Mouse (Mus musculus) adrenal gland, postnatal 25 days (tissue): ENCODE results near the gene Prrc2c. TPM values are rescaled to one million over a fixed set of nuclear protein-coding genes. Genes with fewer than 3 reads are reported as not detected.
"Not testable (repeated sequence)": the region's sequence is repeated elsewhere in the genome, so short reads cannot be mapped to it uniquely, and the experiment has no call there.

Source experiments
- DNase-seq: peaks from one replicate; pipeline ENCODE4 v3.0.0; 2021; ENCODE audit warnings: mixed read lengths
- long read RNA-seq: library from polyadenylated mRNA; stranded (forward); transcript quantifications from one replicate; pipeline ENCODE4 v2.0.0, GENCODE M21; 2021
- total RNA-seq: library from RNA; stranded (reverse); gene quantifications from 2 replicates; pipeline ENCODE4 v1.2.3, GENCODE M21; 2021

Gene Prrc2c
- 139 and 183 TPM in 2 replicates for total RNA-seq
- long read RNA-seq, partial matches to known transcripts: 5 of 13 reads
- long read RNA-seq, other reads (novel, unspliced or antisense): 7 of 13 reads

- peak; percentile 99 for DNase-seq
Measured at GRCm38 (mm10) chr1:162740401-162740835, at the start of gene Prrc2c. TSS of gene Prrc2c (minus strand) at chr1:162740556.

DNA sequence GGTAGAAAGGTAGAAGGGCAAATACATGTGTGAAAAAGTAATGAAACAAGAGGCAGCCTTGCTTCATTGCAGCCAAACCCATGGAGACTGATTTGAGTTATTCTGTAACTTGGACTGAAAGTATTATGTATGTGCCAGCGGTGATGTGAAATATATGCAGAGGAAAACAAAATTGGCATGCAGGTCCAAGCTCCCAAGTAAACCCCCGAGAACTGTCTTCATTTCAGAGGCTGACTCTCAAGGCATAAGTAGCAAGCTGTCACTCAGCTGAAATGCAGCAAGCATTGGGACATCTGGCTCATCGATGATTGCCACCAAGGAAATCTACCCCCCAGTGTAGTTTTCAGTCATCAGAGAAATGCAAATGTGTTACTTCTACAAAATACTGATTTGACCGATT is 44.9 kb upstream of the Prrc2c start:
- DNase-seq: no peak

DNA sequence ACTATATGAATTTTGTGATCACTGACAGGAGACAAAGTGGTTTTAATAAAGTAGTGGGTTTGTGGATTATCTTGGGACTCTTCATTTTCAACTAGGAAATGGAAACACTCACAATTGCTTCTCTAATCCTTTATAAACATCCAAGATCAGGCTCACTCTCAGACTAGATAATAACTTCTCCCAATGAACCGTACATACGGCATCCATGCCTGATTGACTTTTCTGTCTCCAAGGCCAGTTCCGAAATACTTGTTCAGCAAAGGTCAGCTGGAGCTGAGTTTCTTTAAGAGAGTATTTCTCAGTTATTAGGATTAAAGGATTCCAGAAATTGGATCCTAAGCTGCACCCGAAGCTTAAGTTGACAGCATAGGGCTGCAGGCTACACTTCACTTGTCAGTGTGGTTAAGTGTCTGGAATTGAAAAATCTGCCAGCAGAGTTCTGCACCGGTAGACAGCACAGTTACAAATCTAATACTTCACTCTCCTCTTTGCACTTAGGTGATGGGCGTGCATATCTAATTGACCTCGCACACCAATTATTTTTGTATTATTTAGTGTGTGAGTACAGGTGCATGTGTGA is 43.4 kb upstream of the Prrc2c start:
- no peak for DNase-seq

DNA sequence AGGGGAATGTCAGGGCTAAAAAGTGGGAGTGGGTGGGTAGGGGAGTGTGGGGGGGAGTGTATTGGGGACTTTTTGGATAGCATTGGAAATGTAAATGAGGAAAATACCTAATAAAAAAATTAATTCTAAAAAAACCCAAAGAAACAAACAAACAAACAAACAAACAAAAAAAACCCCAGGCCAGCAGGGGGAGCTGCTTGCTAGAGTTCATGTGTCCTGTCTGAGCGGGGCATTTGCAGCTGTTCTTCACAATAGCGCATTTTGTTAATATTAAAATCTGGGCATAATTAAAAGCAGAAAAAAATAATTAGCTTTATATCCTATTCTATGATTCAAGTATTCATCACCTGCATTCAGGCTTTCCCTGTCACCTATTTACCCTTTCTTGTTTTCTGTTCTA is 40.7 kb upstream of the Prrc2c start:
- not testable (repeated sequence) for DNase-seq

- no peak for DNase-seq
Measured at GRCm38 (mm10) chr1:162777943-162778538, 37.7 kb upstream of the Prrc2c start.

GRCm38 (mm10) chr1:162773661-162774060 is 33.3 kb upstream of the Prrc2c start:
- no peak for DNase-seq

GRCm38 (mm10) chr1:162771617-162772360 is 31.4 kb upstream of the Prrc2c start:
- no peak for DNase-seq

DNA sequence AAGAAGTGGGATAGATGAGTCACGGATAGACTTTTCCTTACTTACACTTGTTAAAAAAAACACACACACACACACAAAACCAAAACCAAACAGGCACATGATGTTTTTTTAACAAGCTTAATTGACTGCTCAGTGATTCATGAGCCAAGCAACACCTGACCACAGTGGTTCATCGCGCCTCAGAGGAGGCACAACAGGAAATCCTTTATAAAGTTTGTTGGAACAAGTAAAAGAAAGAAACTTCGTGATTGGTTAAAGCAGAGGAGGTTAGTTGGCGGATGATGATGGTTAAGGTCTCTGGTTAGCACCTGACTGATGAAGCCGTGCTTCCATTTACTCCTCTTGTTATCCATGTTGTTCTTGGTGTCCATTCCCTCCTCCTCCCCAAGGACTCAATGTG is 11.7 kb upstream of the Prrc2c start:
- DNase-seq: no peak

- no peak for DNase-seq
Measured at GRCm38 (mm10) chr1:162749607-162750006, 9.3 kb upstream of the Prrc2c start.

DNA sequence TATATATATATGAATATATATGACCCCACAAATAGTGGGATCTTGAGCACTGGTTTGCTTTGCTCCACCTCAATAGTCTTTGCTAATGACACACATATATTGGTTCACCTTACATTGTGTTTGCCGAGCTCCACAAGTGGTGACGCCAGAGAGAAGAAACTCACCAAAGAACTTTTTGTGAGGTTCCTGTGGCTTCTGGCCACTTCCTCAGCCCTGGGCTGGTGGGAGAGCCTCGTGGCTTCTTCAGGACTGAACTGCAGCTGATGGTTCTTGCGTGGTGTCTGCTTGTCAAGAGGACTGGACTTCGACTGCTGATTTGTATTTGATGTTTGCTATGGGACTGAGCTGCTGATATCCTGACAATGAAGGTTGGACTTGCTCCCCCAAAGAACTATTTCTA is 8.4 kb upstream of the Prrc2c start:
- no peak for DNase-seq

DNA sequence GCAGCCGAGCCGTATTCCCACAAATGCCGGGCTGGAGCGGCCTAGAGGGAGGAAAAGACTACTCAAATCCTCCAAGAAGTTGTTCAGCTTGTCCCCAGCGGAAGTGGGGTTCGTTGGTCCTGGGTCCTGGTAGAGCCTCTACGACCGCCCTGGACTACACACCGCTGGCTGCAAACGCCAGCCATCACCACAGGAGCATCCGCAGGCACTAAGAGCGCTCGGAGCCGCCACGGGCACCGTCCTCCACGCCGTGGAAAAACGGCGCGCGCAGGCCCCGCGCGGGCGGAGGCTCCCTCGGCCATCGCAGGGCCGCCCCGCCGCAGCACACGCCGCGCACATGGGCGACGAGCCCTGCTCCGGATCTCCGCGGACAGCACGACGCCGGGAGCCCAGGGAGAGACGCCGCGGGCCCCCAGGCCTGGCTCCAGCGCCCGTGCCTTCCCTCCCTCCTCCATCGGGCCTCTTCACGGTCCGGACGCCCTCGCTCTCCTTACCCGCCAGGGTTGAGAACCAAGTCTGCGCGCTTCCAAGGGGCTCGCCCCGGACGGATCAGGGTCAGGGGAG is 443 bp downstream of the Prrc2c start:
- no peak for DNase-seq

GRCm38 (mm10) chr1:162739406-162739805 is 950 bp downstream of the Prrc2c start:
- DNase-seq: no peak

GRCm38 (mm10) chr1:162738472-162738871 is 1.9 kb downstream of the Prrc2c start:
- DNase-seq: no peak

GRCm38 (mm10) chr1:162735084-162735483 is 5.3 kb downstream of the Prrc2c start:
- DNase-seq: no peak

DNA sequence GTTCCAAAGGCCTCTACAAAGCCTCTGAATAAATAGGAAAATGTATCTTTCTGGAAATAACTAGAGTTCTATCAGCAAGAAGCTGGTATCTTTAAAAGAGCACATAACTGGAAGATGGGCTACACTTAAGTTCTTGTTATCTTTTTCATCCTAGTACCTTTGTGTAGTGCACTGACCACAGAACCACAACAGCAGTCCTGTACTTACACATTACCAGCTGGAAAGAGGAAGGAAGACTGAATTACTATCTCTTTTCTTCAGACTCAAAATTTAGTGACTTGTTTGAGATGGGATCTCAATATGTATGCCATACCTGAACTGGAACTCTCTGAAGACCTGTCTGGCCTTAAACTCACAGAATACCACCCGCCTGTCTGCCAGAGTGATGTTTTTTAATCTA is 6.1 kb downstream of the Prrc2c start:
- no peak for DNase-seq

DNA sequence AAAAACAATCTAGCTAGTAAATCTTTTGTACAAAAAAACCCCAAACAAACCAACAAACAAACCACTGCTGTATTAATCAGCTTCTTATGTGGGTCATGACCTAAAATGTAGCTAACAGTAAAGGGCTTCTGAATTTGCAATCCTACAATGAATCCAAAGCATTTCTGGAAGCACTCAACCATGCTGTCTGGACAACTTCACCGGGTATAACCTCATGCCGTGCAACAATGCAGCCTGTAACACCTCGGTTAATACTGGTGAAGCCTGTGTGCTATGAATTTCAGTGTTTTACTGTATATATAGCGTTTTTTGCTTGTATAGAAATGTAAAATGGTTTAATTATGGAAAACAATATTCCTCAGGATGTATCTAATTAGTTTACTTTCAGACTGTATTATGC is 8.3 kb downstream of the Prrc2c start:
- DNase-seq: no peak

DNA sequence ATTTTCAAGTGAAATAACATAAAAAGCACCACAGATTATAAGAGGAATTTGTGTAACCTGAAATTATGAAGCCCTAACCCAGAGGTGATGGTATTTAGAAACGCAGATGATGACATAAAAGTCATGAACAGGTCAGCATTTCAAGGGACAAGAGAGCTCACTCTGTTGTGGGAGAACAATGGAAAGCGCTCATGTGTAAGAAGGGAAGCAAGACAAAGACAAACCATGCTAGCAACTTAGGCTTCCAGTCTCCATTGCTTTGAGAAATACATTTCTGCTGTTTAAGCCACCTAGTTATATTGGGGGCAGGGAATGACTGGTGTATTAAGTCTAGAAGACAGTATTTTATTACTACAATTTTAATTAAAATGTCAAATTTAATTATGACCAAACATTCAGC is 10.9 kb downstream of the Prrc2c start:
- no peak for DNase-seq

DNA sequence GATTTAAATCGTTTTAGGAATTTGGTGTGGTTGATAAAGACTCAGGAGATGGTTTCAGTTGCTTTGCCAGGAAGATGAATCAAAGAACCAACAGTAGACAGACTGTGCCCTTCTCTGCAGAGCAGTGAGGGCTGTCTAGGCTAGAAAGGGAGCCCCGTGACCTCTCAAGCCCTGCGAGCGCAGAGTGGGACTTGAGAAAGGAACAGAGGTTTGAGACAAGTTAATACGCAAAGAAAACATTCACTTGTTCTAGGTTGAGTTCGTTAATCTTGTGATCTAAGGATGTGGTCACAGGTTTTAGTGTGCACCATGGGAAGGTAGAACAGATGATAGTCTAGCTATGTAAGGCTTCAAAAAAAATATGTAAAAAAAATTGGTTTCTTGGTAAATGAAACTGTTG is 12.4 kb downstream of the Prrc2c start:
- DNase-seq: no peak

DNA sequence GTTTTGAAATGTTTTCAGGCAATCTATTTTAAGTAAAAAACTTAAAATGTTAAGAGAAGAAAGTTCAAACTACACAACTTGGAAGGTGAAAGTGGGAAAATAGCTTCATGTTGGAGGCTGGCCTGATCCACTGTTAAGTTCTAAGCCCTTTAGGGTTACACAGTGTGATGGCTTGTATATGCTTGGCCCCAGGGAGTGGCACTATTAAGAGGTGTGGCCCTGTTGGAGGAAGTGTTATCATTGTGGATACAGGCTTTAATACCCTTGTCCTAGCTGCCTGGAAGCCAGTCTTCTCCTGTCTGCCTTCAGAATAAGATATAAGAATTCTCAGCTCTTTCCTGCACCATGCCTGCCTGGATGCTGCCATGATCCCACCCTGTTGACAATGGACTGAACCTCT is 16.7 kb downstream of the Prrc2c start:
- no peak for DNase-seq

- no peak for DNase-seq
Measured at GRCm38 (mm10) chr1:162720645-162721044, 19.7 kb downstream of the Prrc2c start.

GRCm38 (mm10) chr1:162700389-162701066 is 39.8 kb downstream of the Prrc2c start:
- no peak for DNase-seq

- DNase-seq: no peak
Measured at GRCm38 (mm10) chr1:162697866-162698265, 42.5 kb downstream of the Prrc2c start.

DNA sequence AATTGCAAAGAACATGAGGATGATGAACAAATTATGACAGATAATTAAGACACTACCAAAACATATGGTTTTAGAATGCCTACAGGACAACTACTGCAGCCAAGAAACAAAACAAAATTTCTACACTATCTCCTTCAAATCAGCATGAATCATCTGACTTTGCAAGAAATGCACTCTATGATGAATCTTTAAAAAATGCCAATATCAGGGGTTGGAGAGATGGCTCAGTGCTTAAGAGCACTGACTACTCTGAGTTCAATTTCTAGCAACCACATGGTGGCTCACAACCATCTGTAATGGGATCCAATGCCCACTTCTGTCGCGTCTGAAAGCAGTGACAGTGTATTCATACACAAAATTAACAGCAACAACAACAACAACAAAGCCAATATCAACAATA is 46.6 kb downstream of the Prrc2c start:
- no peak for DNase-seq
